Mouse (Mus musculus) limb, embryonic 13.5 days (tissue): ENCODE results near the gene Lrrc4c. TPM values are rescaled to one million over a fixed set of nuclear protein-coding genes. Genes with fewer than 3 reads are reported as not detected.
A peak's percentile ranks its signal among the peaks of the same experiment; 100 is the strongest.

Experiments
- ATAC-seq: fragments of 200-750 bp; cut with Nextera tagmentation; 2 replicates; pipeline ENCODE4 v1.8.0; 2017; ENCODE audit warnings: low read depth, moderate number of reproducible peaks, moderate TSS enrichment; ENCODE audit not compliant: low FRiP score
- H3K27ac ChIP-seq: fragments of 300-500 bp; sonication (generic); 2 replicates; pipeline ENCODE4 v1.5.1; 2015; ENCODE audit warnings: inconsistent platforms, mild to moderate bottlenecking, moderate library complexity
- H3K27me3 ChIP-seq: fragments of 300-500 bp; sonication (generic); 2 replicates; pipeline ENCODE4 v1.6.1; 2015; ENCODE audit warnings: mild to moderate bottlenecking, inconsistent platforms
- H3K36me3 ChIP-seq: fragments of 300-500 bp; sonication (generic); 2 replicates; pipeline ENCODE4 v1.6.1; 2015; ENCODE audit warnings: inconsistent platforms, mild to moderate bottlenecking, moderate library complexity
- H3K4me1 ChIP-seq: fragments of 300-500 bp; sonication (generic); 2 replicates; pipeline ENCODE4 v1.6.1; 2015; ENCODE audit warnings: inconsistent platforms
- H3K4me2 ChIP-seq: fragments of 300-500 bp; sonication (generic); replicated peaks from 2 replicates; pipeline ENCODE4 v1.6.1; 2015; ENCODE audit warnings: inconsistent platforms, mild to moderate bottlenecking, moderate library complexity
- H3K4me3 ChIP-seq: fragments of 300-500 bp; sonication (generic); 2 replicates; pipeline ENCODE4 v1.5.1; 2015; ENCODE audit warnings: moderate library complexity, mild to moderate bottlenecking, inconsistent platforms
- H3K9ac ChIP-seq: fragments of 300-500 bp; sonication (generic); 2 replicates; pipeline ENCODE4 v1.6.1; 2015; ENCODE audit warnings: mild to moderate bottlenecking, inconsistent platforms
- H3K9me3 ChIP-seq: fragments of 300-500 bp; sonication (generic); 2 replicates; pipeline ENCODE4 v1.6.1; 2016; ENCODE audit warnings: inconsistent platforms
- WGBS: fragments of 180-500 bp; shearing (Covaris S2); methylation state at CpG from one replicate; pipeline ENCODE4 v1.1.7; 2015; 5-methylcytosine and 5-hydroxymethylcytosine counted together
- polyA plus RNA-seq: library from polyadenylated mRNA; unstranded; fragments of >200 nt; fragmentation: Nextera tagmentation; extraction: Ambion mirVana; gene quantifications from 2 replicates; pipeline ENCODE4 v1.2.1, GENCODE M21; 2015

Gene Lrrc4c
- polyA plus RNA-seq, 1 experiment from 2014 or later, result 2.8 TPM

- H3K9ac ChIP-seq, result peak overlapping the region; percentile 59
- H3K9me3 ChIP-seq, result no peaks in the 10 kb centered on the region
- no peak overlapping the region for H3K27ac ChIP-seq
- WGBS, result 9% methylated on average over 8 of the region's 8 CpGs
- ATAC-seq, result no peak
- 0 out of 2 replicates have a peak, but pooled peaks cover 6% of the 10 kb centered on the region for H3K4me1 ChIP-seq
- peak overlapping the region; percentile 53 for H3K4me3 ChIP-seq
- peaks cover 24% of the 10 kb centered on the region for H3K27me3 ChIP-seq
- H3K36me3 ChIP-seq, result no peaks in the 10 kb centered on the region
- H3K4me2 ChIP-seq, result peak overlapping the region; percentile 87
Observed at GRCm38 (mm10) chr2:97467664-97468063, 1149.7 kb downstream of the Lrrc4c start.

- Histone ChIP-seq H3K9ac (no peak overlapping the region), H3K4me2 (peak overlapping the region; percentile 87), H3K9me3 (no peaks in the 10 kb centered on the region), H3K27me3 (peaks cover 24% of the 10 kb centered on the region), H3K36me3 (no peaks in the 10 kb centered on the region), H3K4me3 (peak overlapping the region; percentile 53), H3K27ac (no peak overlapping the region), H3K4me1 (0 out of 2 replicates have a peak, but pooled peaks cover 6% of the 10 kb centered on the region)
- WGBS, result 44% methylated on average over 5 of the region's 5 CpGs
- no peak for ATAC-seq
Observed at GRCm38 (mm10) chr2:97468372-97468771, 1150.4 kb downstream of the Lrrc4c start.

DNA sequence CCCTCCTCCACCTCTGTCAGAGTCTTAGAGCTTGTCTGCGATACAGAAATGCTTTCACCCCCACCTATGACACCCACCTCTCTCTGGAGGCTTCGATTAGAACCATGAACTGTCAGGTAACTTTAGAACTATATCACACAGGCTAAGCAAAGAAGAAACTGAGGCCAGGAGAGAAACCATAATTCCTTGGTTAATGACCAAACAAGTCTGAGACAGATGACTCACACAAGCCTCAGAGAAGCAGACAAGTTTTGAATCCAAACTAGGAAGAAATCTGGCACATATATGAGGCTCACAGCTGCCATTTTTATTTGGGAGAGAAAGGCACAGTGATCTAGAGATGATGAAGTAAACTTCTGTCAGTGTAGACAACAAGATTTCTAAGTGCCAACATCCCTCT lies 1151.4 kb downstream of the Lrrc4c start:
- WGBS, result 53% methylated on average over 2 of the region's 2 CpGs
- Histone ChIP-seq H3K27ac (no peak overlapping the region), H3K36me3 (no peaks in the 10 kb centered on the region), H3K27me3 (peaks cover 20% of the 10 kb centered on the region), H3K4me3 (peak overlapping the region; percentile 53; the same call in 1 of the 2 replicates), H3K9me3 (no peaks in the 10 kb centered on the region), H3K4me1 (0 out of 2 replicates have a peak, but pooled peaks cover 6% of the 10 kb centered on the region), H3K4me2 (peak overlapping the region; percentile 87), H3K9ac (no peak overlapping the region)
- ATAC-seq, result no peak

DNA sequence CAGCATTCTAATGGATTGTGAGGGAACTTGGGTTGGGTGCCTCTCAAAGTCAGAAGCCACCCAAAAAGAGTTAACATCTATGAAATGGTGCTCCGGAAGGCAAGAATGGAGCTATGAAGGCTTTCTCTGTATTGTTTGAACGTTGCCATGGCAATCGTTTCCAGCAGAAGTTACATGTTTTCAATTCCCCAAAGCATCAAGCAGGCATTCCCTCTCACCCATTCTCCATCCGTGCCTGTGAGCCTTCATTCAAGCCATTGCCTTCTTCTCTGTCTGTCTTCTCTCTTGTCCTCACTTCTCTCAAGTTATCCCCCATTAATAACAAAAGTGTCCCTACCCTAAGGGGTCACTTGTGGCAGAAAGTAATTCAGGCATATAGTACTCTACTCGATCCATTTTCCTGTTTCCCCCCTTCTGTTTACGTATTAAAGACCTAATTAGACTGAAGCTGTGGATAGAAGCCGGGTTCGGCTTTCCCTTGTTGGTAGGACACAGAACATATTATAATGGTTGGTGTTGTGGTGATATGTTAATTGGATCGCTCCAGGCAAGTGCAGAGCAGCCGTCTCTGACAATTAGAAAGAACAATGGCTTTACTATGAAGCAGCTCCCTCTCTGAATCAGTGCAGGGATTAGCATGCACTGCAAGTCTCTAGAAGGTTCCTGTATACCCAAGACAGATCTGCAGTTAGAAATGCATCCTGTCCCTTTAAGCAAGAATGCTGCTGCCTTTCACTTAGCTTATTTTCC lies 1160.4 kb downstream of the Lrrc4c start:
- no peak for ATAC-seq

DNA sequence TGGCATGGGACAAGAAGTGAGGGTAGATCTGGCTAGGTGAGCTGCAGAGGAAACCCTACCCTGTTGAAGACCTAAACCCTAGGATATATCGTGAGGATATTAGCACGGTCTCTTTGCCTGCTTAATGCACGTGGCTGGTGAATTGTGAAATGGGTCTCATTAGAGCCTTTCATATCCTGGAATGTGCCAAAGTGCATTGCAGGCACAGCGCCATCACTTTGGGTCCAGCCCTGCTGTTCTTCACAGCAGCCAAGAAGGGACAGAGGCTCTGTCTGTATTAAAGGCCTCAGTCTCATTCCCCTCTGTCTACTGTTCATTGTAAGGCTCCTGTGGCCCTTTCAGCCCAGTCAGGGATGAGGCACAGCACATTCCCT lies 1160.9 kb downstream of the Lrrc4c start:
- ATAC-seq, result no peak
- Histone ChIP-seq H3K4me3 (no peak overlapping the region), H3K27me3 (no peaks in the 10 kb centered on the region), H3K4me1 (0 out of 2 replicates have a peak, but pooled peaks cover 6% of the 10 kb centered on the region), H3K36me3 (no peaks in the 10 kb centered on the region), H3K9ac (no peak overlapping the region), H3K9me3 (no peaks in the 10 kb centered on the region), H3K4me2 (no peak overlapping the region), H3K27ac (no peak overlapping the region)
- WGBS, result 73% methylated on average over 4 of the region's 4 CpGs

More for the DNA sequence above, 1160.4 kb downstream of the Lrrc4c start:
- Histone ChIP-seq H3K4me3 (no peak overlapping the region), H3K9ac (no peak overlapping the region), H3K4me2 (no peak overlapping the region), H3K9me3 (no peaks in the 10 kb centered on the region), H3K27me3 (no peaks in the 10 kb centered on the region), H3K27ac (no peak overlapping the region), H3K36me3 (no peaks in the 10 kb centered on the region), H3K4me1 (0 out of 2 replicates have a peak, but pooled peaks cover 6% of the 10 kb centered on the region)
- WGBS, result 61% methylated on average over 10 of the region's 10 CpGs

DNA sequence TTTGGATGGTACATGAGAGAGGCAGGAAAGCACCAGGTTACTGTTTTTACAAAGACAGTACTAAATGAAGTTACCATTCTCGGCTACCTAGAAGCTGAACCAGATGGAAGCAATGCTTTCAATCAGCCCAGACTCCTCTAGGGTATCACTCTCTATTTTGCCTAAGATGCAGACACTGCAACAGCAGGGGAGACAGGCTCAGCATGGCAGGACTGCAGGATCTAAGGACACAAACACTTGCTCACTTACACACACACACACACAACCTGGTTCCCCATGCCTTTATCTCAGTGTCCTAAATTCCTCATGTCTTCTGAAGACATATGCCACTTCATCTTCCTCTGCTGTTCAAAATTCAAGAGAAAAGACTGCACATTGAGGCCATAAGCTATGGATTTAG lies 1167.0 kb downstream of the Lrrc4c start:
- H3K9ac ChIP-seq, result no peak overlapping the region
- no peaks in the 10 kb centered on the region for H3K36me3 ChIP-seq
- no peak for ATAC-seq
- no peaks in the 10 kb centered on the region for H3K27me3 ChIP-seq
- no peaks in the 10 kb centered on the region for H3K9me3 ChIP-seq
- H3K4me1 ChIP-seq, result no peaks in the 10 kb centered on the region; the same call in 1 of the 2 replicates
- H3K4me2 ChIP-seq, result no peak overlapping the region
- WGBS, result 43% methylated on average over 1 of the region's 1 CpGs
- H3K27ac ChIP-seq, result no peak overlapping the region
- no peak overlapping the region for H3K4me3 ChIP-seq

DNA sequence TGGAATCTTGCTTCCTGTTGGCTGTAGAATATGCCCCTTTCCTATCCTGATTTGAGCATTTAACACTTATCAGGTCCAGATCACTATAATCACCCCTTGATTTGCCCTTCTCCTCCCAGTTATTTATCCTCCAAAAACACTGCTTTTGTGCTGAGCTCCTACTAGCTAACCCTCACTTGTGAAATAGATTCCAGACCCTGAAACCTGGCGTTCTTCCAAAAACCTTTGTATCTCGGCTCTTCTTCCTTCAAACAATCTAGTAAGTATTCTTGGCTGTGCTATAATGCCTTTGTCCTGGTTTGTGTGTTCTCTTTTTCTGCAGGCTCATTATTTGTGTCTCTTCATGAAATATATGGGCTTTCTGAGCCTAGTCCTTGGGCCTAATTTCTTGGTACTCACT lies 1167.6 kb downstream of the Lrrc4c start:
- H3K9me3 ChIP-seq, result no peaks in the 10 kb centered on the region
- no peak overlapping the region for H3K4me3 ChIP-seq
- 59% methylated on average over 2 of the region's 2 CpGs for WGBS
- ATAC-seq, result no peak
- H3K4me2 ChIP-seq, result no peak overlapping the region
- H3K27ac ChIP-seq, result no peak overlapping the region
- H3K4me1 ChIP-seq, result no peaks in the 10 kb centered on the region; the same call in 1 of the 2 replicates
- H3K36me3 ChIP-seq, result no peaks in the 10 kb centered on the region
- H3K9ac ChIP-seq, result no peak overlapping the region
- H3K27me3 ChIP-seq, result no peaks in the 10 kb centered on the region

DNA sequence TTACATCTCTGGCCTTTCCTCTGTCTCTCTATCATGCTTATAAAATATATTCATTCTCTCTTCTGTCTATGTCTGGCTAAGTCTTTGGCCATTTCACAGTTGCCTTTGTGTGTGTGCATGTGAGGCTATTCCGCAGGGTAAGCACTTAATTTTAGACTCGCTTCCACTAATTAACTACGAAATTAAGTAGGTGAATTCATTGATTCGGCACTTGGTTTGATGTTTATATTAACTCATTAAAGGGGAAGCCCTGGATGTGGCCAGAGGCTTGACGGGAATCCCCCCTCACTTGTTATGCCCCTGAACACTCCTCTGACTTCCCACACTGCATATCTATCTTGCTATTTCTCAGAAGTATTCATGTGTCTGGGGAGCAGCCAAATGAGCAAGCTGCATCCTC lies 1169.6 kb downstream of the Lrrc4c start:
- Histone ChIP-seq H3K4me2 (no peak overlapping the region), H3K9ac (no peak overlapping the region), H3K9me3 (no peaks in the 10 kb centered on the region), H3K4me3 (no peak overlapping the region), H3K27me3 (no peaks in the 10 kb centered on the region), H3K4me1 (no peaks in the 10 kb centered on the region; the same call in 1 of the 2 replicates), H3K27ac (no peak overlapping the region), H3K36me3 (no peaks in the 10 kb centered on the region)
- no peak for ATAC-seq
- WGBS, result 52% methylated on average over 5 of the region's 5 CpGs

- Histone ChIP-seq H3K9ac (no peak overlapping the region), H3K4me3 (no peak overlapping the region), H3K9me3 (no peaks in the 10 kb centered on the region), H3K27ac (no peak overlapping the region), H3K27me3 (no peaks in the 10 kb centered on the region), H3K36me3 (no peaks in the 10 kb centered on the region), H3K4me1 (no peaks in the 10 kb centered on the region), H3K4me2 (no peak overlapping the region)
- ATAC-seq, result no peak
Observed at GRCm38 (mm10) chr2:97497069-97497468, 1179.1 kb downstream of the Lrrc4c start.

GRCm38 (mm10) chr2:97502501-97502900 lies 1184.5 kb downstream of the Lrrc4c start:
- H3K4me2 ChIP-seq, result no peak overlapping the region
- H3K9ac ChIP-seq, result no peak overlapping the region
- H3K36me3 ChIP-seq, result no peaks in the 10 kb centered on the region
- no peaks in the 10 kb centered on the region for H3K9me3 ChIP-seq
- no peaks in the 10 kb centered on the region for H3K27me3 ChIP-seq
- no peaks in the 10 kb centered on the region for H3K4me1 ChIP-seq
- no peak overlapping the region for H3K27ac ChIP-seq
- WGBS, result 91% methylated on average over 1 of the region's 1 CpGs
- H3K4me3 ChIP-seq, result no peak overlapping the region
- no peak for ATAC-seq

GRCm38 (mm10) chr2:97504902-97505301 lies 1186.9 kb downstream of the Lrrc4c start:
- ATAC-seq, result no peak
- 62% methylated on average over 5 of the region's 5 CpGs for WGBS
- no peaks in the 10 kb centered on the region for H3K9me3 ChIP-seq
- no peak overlapping the region for H3K4me3 ChIP-seq
- no peaks in the 10 kb centered on the region for H3K27me3 ChIP-seq
- H3K4me2 ChIP-seq, result no peak overlapping the region
- no peaks in the 10 kb centered on the region for H3K4me1 ChIP-seq
- H3K9ac ChIP-seq, result no peak overlapping the region
- no peaks in the 10 kb centered on the region for H3K36me3 ChIP-seq
- H3K27ac ChIP-seq, result no peak overlapping the region

DNA sequence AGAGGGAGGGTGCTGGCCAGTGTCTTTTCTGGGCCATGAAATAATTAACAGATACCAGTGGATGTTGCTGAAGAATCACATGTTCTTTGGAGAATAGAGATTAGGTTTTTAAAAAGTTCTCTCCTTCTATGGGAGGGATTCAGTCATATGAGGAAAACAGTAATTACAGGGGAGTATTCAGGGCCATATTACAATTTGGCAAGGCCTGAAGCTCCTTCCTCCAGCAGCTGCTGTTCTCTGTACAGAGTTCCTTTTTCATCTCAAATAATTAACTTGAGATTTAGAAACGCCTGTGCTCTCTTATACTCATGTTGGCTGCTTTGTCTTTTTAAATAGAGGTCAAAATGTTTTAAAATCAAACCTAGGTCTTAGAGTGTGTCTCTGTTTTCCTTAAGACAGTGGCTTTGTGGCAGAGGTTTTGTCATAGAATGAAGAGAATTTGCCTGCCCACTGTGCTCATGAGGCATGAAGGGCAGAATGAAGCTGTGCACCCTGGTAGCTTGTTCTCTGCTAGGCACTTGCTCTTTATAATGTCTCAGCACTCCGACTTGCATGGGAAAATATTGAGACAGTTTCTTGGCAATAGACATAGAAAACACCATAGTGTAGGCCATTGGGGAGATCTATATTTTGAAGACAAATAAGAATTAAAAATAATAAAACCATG lies 1206.4 kb downstream of the Lrrc4c start:
- no peaks in the 10 kb centered on the region for H3K36me3 ChIP-seq
- H3K27me3 ChIP-seq, result no peaks in the 10 kb centered on the region
- H3K4me1 ChIP-seq, result no peaks in the 10 kb centered on the region
- no peak overlapping the region for H3K9ac ChIP-seq
- no peak overlapping the region for H3K4me2 ChIP-seq
- no peak overlapping the region for H3K4me3 ChIP-seq
- WGBS, result 72% methylated on average over 2 of the region's 2 CpGs
- ATAC-seq, result no peak
- no peaks in the 10 kb centered on the region for H3K9me3 ChIP-seq
- H3K27ac ChIP-seq, result no peak overlapping the region
